Mouse (Mus musculus) myocyte (in vitro differentiated cells): ENCODE measurements at regions not wholly inside any gene's neighbourhood (a gene's known extent, or its start where the extent isn't known, plus 50 kb on each side); places are given as distances from the start of the nearest gene placed in this dataset.

Experiments used
- E2F4 ChIP-seq: IDR thresholded peaks from one replicate; pipeline ENCODE4 v1.6.1; 2011; ENCODE audit warnings: mild to moderate bottlenecking, control low read depth, moderate library complexity; ENCODE audit not compliant: insufficient read depth
- MYOG ChIP-seq, 3 experiments: IDR thresholded peaks; one replicate each; pipeline ENCODE4 v1.6.1; 2011; ENCODE audit warnings: control low read depth in 2 of 3, low read depth in 2 of 3, mild to moderate bottlenecking in 2 of 3; ENCODE audit not compliant: insufficient read length in 2 of 3, control insufficient read depth in 1 of 3, insufficient read depth in 1 of 3
- POLR2A ChIP-seq: IDR thresholded peaks from one replicate; pipeline ENCODE4 v1.6.1; 2011; ENCODE audit warnings: low read depth, mild to moderate bottlenecking, control low read depth, moderate library complexity; ENCODE audit not compliant: insufficient read length
- POLR2AphosphoS2 ChIP-seq: IDR thresholded peaks from one replicate; pipeline ENCODE4 v1.6.1; 2011; ENCODE audit warnings: low read depth, control low read depth; ENCODE audit not compliant: insufficient read length
- SRF ChIP-seq: IDR thresholded peaks from one replicate; pipeline ENCODE4 v1.6.1; 2011; ENCODE audit warnings: low read depth; ENCODE audit not compliant: control insufficient read depth, insufficient read length
- USF1 ChIP-seq: IDR thresholded peaks from one replicate; pipeline ENCODE4 v1.6.1; 2011; ENCODE audit warnings: low read depth, mild to moderate bottlenecking, control low read depth, moderate library complexity

GRCm38 (mm10) chr10:113034356-113034755 is 105.6 kb upstream of the Atxn7l3b start:
- TF ChIP-seq E2F4, result no peak
- TF ChIP-seq USF1, result no peak
- no peak for TF ChIP-seq POLR2A
- TF ChIP-seq POLR2AphosphoS2, result no peak
- no peak for TF ChIP-seq MYOG (IDR thresholded peaks at IDR 0.05; ENCODE audit: control insufficient read depth in 1 of 3, insufficient read depth in 1 of 3, insufficient read length in 2 of 3, low read depth in 2 of 3)
- TF ChIP-seq SRF, result no peak
